Mouse (Mus musculus) forebrain, embryonic 11.5 days (tissue): ENCODE measurements around the gene Nup98. TPM values are rescaled to one million over a fixed set of nuclear protein-coding genes. Genes with fewer than 3 reads are reported as not detected.

ENCODE experiments used
- ATAC-seq: fragments of 200-750 bp; cut with Nextera tagmentation; replicated peaks from 2 replicates; pipeline ENCODE4 v1.8.0; 2017; ENCODE audit warnings: moderate TSS enrichment; ENCODE audit not compliant: low FRiP score
- DNase-seq: peaks from one replicate; pipeline ENCODE4 v3.0.0-alpha.2; 2017; ENCODE audit warnings: low spot score
- H3K27ac ChIP-seq: fragments of 300-500 bp; sonication (generic); 2 replicates; pipeline ENCODE4 v1.5.1; 2014; ENCODE audit warnings: low read depth, low read length
- H3K27me3 ChIP-seq: fragments of 300-500 bp; sonication (generic); 2 replicates; pipeline ENCODE4 v1.6.1; 2014; ENCODE audit warnings: mild to moderate bottlenecking, low read length, mixed read lengths; ENCODE audit not compliant: control insufficient read depth, insufficient read depth
- H3K36me3 ChIP-seq: fragments of 300-500 bp; sonication (generic); 2 replicates; pipeline ENCODE4 v1.6.1; 2014; ENCODE audit warnings: mild to moderate bottlenecking, low read length, moderate library complexity, mixed read lengths; ENCODE audit not compliant: control insufficient read depth, insufficient read depth
- H3K4me1 ChIP-seq: fragments of 300-500 bp; sonication (generic); replicated peaks from 2 replicates; pipeline ENCODE4 v1.6.1; 2014; ENCODE audit warnings: low read length, mixed read lengths; ENCODE audit not compliant: control insufficient read depth, insufficient read depth
- H3K4me2 ChIP-seq: fragments of 300-500 bp; sonication (generic); 2 replicates; pipeline ENCODE4 v1.6.1; 2014; ENCODE audit warnings: low read depth, mild to moderate bottlenecking, low read length, moderate library complexity, mixed read lengths; ENCODE audit not compliant: severe bottlenecking
- H3K4me3 ChIP-seq: fragments of 300-500 bp; sonication (generic); 2 replicates; pipeline ENCODE4 v1.5.1; 2014; ENCODE audit warnings: low read depth, low read length
- H3K9ac ChIP-seq: fragments of 300-500 bp; sonication (generic); 2 replicates; pipeline ENCODE4 v1.6.1; 2014; ENCODE audit warnings: low read length
- H3K9me3 ChIP-seq: fragments of 300-500 bp; sonication (generic); 2 replicates; pipeline ENCODE4 v1.6.1; 2016; ENCODE audit warnings: low read length, mixed read lengths; ENCODE audit not compliant: control insufficient read depth
- WGBS: fragments of 180-500 bp; shearing (Covaris S2); extraction: QIAGEN DNeasy Blood & Tissue Kit; methylation state at CpG from one replicate; pipeline ENCODE4 v1.1.7; 2014; 5-methylcytosine and 5-hydroxymethylcytosine counted together
- polyA plus RNA-seq: library from polyadenylated mRNA; unstranded; fragments of >200 nt; fragmentation: Nextera tagmentation; extraction: Ambion mirVana; gene quantifications from 2 replicates; pipeline ENCODE4 v1.2.1, GENCODE M21; 2014

The Nup98 gene
- polyA plus RNA-seq, 1 experiment from 2014 or later, result 50.0 TPM

GRCm38 (mm10) chr7:102117382-102117781 is 92.6 kb downstream of the Nup98 start:
- no peak for ATAC-seq
- DNase-seq, result no peak
- WGBS, result 76% methylated on average over 5 of the region's 6 CpGs
- Histone ChIP-seq H3K27me3 (no peaks in the 10 kb centered on the region), H3K4me1 (no peaks in the 10 kb centered on the region), H3K4me2 (no peak overlapping the region), H3K27ac (no peak overlapping the region), H3K36me3 (peaks cover 22% of the 10 kb centered on the region), H3K9ac (no peak overlapping the region), H3K9me3 (no peaks in the 10 kb centered on the region), H3K4me3 (no peak overlapping the region)

GRCm38 (mm10) chr7:102116579-102117331 is 93.2 kb downstream of the Nup98 start, which contains the start of gene Chrna10:
Chrna10 (minus strand) TSS chr7:102116828.
- Histone ChIP-seq H3K4me2 (no peak within 1 kb of the TSS), H3K4me3 (no peak within 1 kb of the TSS), H3K4me1 (no peaks in the 10 kb centered on the region), H3K36me3 (peaks cover 19% of the 10 kb centered on the region), H3K9ac (no peak within 1 kb of the TSS), H3K27ac (no peak within 1 kb of the TSS), H3K9me3 (no peaks in the 10 kb centered on the region), H3K27me3 (no peaks in the 10 kb centered on the region)
- ATAC-seq, result no peak
- no peak for DNase-seq
- 48% methylated on average over 7 of the region's 7 CpGs for WGBS

GRCm38 (mm10) chr7:102113151-102113729 is 96.7 kb downstream of the Nup98 start:
- no peak for ATAC-seq
- Histone ChIP-seq H3K27me3 (no peaks in the 10 kb centered on the region), H3K4me1 (no peaks in the 10 kb centered on the region), H3K9ac (no peak overlapping the region), H3K4me3 (no peak overlapping the region), H3K27ac (no peak overlapping the region), H3K9me3 (no peaks in the 10 kb centered on the region), H3K36me3 (no peaks in the 10 kb centered on the region), H3K4me2 (no peak overlapping the region)
- DNase-seq, result no peak
- 86% methylated on average over 45 of the region's 45 CpGs for WGBS

- Histone ChIP-seq H3K4me3 (no peak overlapping the region), H3K9me3 (no peaks in the 10 kb centered on the region), H3K4me1 (0 out of 2 replicates have a peak, but pooled peaks cover 3% of the 10 kb centered on the region), H3K27ac (no peak overlapping the region), H3K36me3 (no peaks in the 10 kb centered on the region), H3K4me2 (no peak overlapping the region), H3K9ac (no peak overlapping the region), H3K27me3 (no peaks in the 10 kb centered on the region)
- 83% methylated on average over 4 of the region's 4 CpGs for WGBS
- no peak for ATAC-seq
- no peak for DNase-seq
Observed at GRCm38 (mm10) chr7:102109746-102110145, 100.2 kb downstream of the Nup98 start.

- DNase-seq, result no peak
- H3K27me3 ChIP-seq, result no peaks in the 10 kb centered on the region
- no peak within 1 kb of the TSS for H3K4me2 ChIP-seq
- H3K4me1 ChIP-seq, result 0 out of 2 replicates have a peak, but pooled peaks cover 3% of the 10 kb centered on the region
- WGBS, result 85% methylated on average over 7 of the region's 7 CpGs
- no peak within 1 kb of the TSS for H3K27ac ChIP-seq
- H3K4me3 ChIP-seq, result no peak within 1 kb of the TSS
- no peak within 1 kb of the TSS for H3K9ac ChIP-seq
- no peaks in the 10 kb centered on the region for H3K9me3 ChIP-seq
- H3K36me3 ChIP-seq, result no peaks in the 10 kb centered on the region
- no peak for ATAC-seq
Observed at GRCm38 (mm10) chr7:102109171-102109570, 100.8 kb downstream of the Nup98 start, which contains the start of gene Art5. Art5 (minus strand) TSS chr7:102109489.

- H3K9ac ChIP-seq, result no peak overlapping the region
- DNase-seq (no peak), ATAC-seq (no peak)
- H3K27ac ChIP-seq, result no peak overlapping the region
- no peaks in the 10 kb centered on the region for H3K36me3 ChIP-seq
- no peaks in the 10 kb centered on the region for H3K27me3 ChIP-seq
- no peak overlapping the region for H3K4me2 ChIP-seq
- 0 out of 2 replicates have a peak, but pooled peaks cover 3% of the 10 kb centered on the region for H3K4me1 ChIP-seq
- H3K4me3 ChIP-seq, result no peak overlapping the region
- no peaks in the 10 kb centered on the region for H3K9me3 ChIP-seq
- WGBS, result 83% methylated on average over 1 of the region's 1 CpGs
Observed at GRCm38 (mm10) chr7:102108206-102108605, 101.8 kb downstream of the Nup98 start.

GRCm38 (mm10) chr7:102106700-102107141 is 103.3 kb downstream of the Nup98 start:
- WGBS, result 21% methylated on average over 23 of the region's 23 CpGs
- H3K4me3 ChIP-seq, result peak overlapping the region; percentile 13
- peak; percentile 61 for DNase-seq

GRCm38 (mm10) chr7:102104126-102104525 is 105.8 kb downstream of the Nup98 start:
- Histone ChIP-seq H3K36me3 (no peaks in the 10 kb centered on the region), H3K4me1 (peaks cover 7% of the 10 kb centered on the region; the same call in 1 of the 2 replicates), H3K9ac (no peak overlapping the region), H3K9me3 (no peaks in the 10 kb centered on the region), H3K27me3 (no peaks in the 10 kb centered on the region), H3K27ac (no peak overlapping the region), H3K4me2 (no peak overlapping the region), H3K4me3 (no peak overlapping the region)
- ATAC-seq, result no peak
- WGBS, result 82% methylated on average over 5 of the region's 5 CpGs
- no peak for DNase-seq

More at GRCm38 (mm10) chr7:102106700-102107141, 103.3 kb downstream of the Nup98 start:
- no peak overlapping the region for H3K27ac ChIP-seq
- H3K9me3 ChIP-seq, result no peaks in the 10 kb centered on the region
- peak overlapping the region; percentile 40 for H3K4me2 ChIP-seq
- H3K36me3 ChIP-seq, result no peaks in the 10 kb centered on the region
- H3K27me3 ChIP-seq, result no peaks in the 10 kb centered on the region
- H3K4me1 ChIP-seq, result 0 out of 2 replicates have a peak, but pooled peaks cover 3% of the 10 kb centered on the region
- peak overlapping the region; percentile 45 for H3K9ac ChIP-seq
- 0 out of 2 replicates have a peak, but pooled peaks have one; percentile 50 for ATAC-seq
